Mouse (Mus musculus): ENCODE measurements around the gene Pex6.

DNA sequence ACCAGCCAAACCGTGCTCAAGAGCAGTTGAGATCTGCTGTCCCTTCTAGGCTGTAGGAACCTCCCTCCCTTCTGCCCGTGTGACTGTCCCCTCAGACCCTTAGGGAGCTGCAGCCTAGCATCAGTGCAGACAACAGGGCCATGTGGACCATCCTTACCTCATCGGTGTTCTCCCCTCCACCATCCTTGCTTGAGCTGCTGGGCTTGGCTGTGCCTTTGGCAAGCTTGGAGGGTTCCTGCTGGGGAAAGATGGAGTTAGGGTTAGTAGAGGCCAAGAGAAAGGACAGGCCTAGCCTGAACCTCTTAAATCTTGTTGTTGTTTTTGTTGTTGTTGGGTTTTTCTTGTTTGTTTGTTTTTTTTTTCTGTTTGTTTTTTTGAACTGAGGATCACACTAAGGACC lies 11.4 kb upstream of the Pex6 start:
- TF ChIP-seq EP300 (IDR thresholded peaks at IDR 0.05; ENCODE audit: low read depth) (no peak), CTCF (IDR thresholded peaks at IDR 0.05; ENCODE audit: low read depth) (no peak)

All from heart, postnatal 0 days (tissue).